Mouse (Mus musculus) lung, postnatal 0 days (tissue): ENCODE data around the gene Fars2. TPM values are rescaled to one million over a fixed set of nuclear protein-coding genes. Genes with fewer than 3 reads are reported as not detected.
"Not testable (repeated sequence)": the region's sequence is repeated elsewhere in the genome, so short reads cannot be mapped to it uniquely, and the experiment has no call there.

Source experiments
- ATAC-seq: fragments of 200-750 bp; cut with Nextera tagmentation; 2 replicates; pipeline ENCODE4 v1.8.0; 2017; ENCODE audit warnings: moderate library complexity
- DNase-seq: peaks from one replicate; pipeline ENCODE4 v3.0.0-alpha.2; 2016; ENCODE audit warnings: low spot score
- H3K27ac ChIP-seq: fragments of 300-500 bp; sonication (generic); 2 replicates; pipeline ENCODE4 v1.5.1; 2014; ENCODE audit warnings: antibody characterized with exemption, mild to moderate bottlenecking, low read length, mixed read lengths
- H3K27me3 ChIP-seq: fragments of 300-500 bp; sonication (generic); replicated peaks from 2 replicates; pipeline ENCODE4 v1.6.1; 2014; ENCODE audit warnings: low read length, mixed read lengths; ENCODE audit not compliant: insufficient read depth
- H3K36me3 ChIP-seq: fragments of 300-500 bp; sonication (generic); 2 replicates; pipeline ENCODE4 v1.6.1; 2014; ENCODE audit warnings: low read length, mixed read lengths; ENCODE audit not compliant: insufficient read depth
- H3K4me1 ChIP-seq: fragments of 300-500 bp; sonication (generic); 2 replicates; pipeline ENCODE4 v1.6.1; 2014; ENCODE audit warnings: antibody characterized with exemption, low read depth, low read length, mixed read lengths; ENCODE audit not compliant: insufficient read depth
- H3K4me2 ChIP-seq: fragments of 300-500 bp; sonication (generic); replicated peaks from 2 replicates; pipeline ENCODE4 v1.6.1; 2014; ENCODE audit warnings: low read depth, mild to moderate bottlenecking, low read length, moderate library complexity, mixed read lengths
- H3K4me3 ChIP-seq: fragments of 300-500 bp; sonication (generic); 2 replicates; pipeline ENCODE4 v1.5.1; 2014; ENCODE audit warnings: low read depth, low read length
- H3K9ac ChIP-seq: fragments of 300-500 bp; sonication (generic); replicated peaks from 2 replicates; pipeline ENCODE4 v1.6.1; 2014; ENCODE audit warnings: low read depth, mild to moderate bottlenecking
- H3K9me3 ChIP-seq: fragments of 300-500 bp; sonication (generic); 2 replicates; pipeline ENCODE4 v1.6.1; 2016; ENCODE audit warnings: low read length, mixed read lengths
- CTCF ChIP-seq: IDR thresholded peaks from 2 replicates; pipeline ENCODE4 v1.5.1; 2016; ENCODE audit warnings: antibody characterized with exemption, mild to moderate bottlenecking
- EP300 ChIP-seq: IDR thresholded peaks from 2 replicates; pipeline ENCODE4 v1.6.1; 2016; ENCODE audit warnings: antibody characterized with exemption, mild to moderate bottlenecking, control low read depth
- WGBS: fragments of 180-500 bp; shearing (Covaris S2); extraction: QIAGEN DNeasy Blood & Tissue Kit; methylation state at CpG from one replicate; pipeline ENCODE4 v1.1.7; 2014; 5-methylcytosine and 5-hydroxymethylcytosine counted together
- polyA plus RNA-seq: library from polyadenylated mRNA; unstranded; fragments of >200 nt; fragmentation: Nextera tagmentation; extraction: Ambion mirVana; gene quantifications from 2 replicates; pipeline ENCODE4 v1.2.1, GENCODE M21; 2015

Gene Fars2
- polyA plus RNA-seq, 1 experiment from 2014 or later: 33.2 TPM

- TF ChIP-seq EP300 (no peak), CTCF (no peak)
- Histone ChIP-seq H3K9me3 (no peaks in the 10 kb centered on the region), H3K36me3 (no peaks in the 10 kb centered on the region), H3K4me1 (no peaks in the 10 kb centered on the region), H3K4me3 (no peak overlapping the region), H3K4me2 (no peak overlapping the region), H3K27me3 (no peaks in the 10 kb centered on the region), H3K27ac (no peak overlapping the region), H3K9ac (no peak overlapping the region)
- 75% methylated on average over 3 of the region's 3 CpGs for WGBS
- ATAC-seq: no peak
- no peak for DNase-seq
These were observed 334.2 kb downstream of the Fars2 start for GRCm38 (mm10) chr13:36451437-36451836.

GRCm38 (mm10) chr13:36460473-36460872 lies 343.3 kb downstream of the Fars2 start:
- H3K4me1 ChIP-seq: no peaks in the 10 kb centered on the region
- no peak overlapping the region for H3K4me3 ChIP-seq
- no peaks in the 10 kb centered on the region for H3K9me3 ChIP-seq
- no peak overlapping the region for H3K4me2 ChIP-seq
- TF ChIP-seq EP300 (no peak), CTCF (no peak)
- no peaks in the 10 kb centered on the region for H3K36me3 ChIP-seq
- WGBS: 56% methylated on average over 3 of the region's 3 CpGs
- H3K9ac ChIP-seq: no peak overlapping the region
- ATAC-seq: no peak
- DNase-seq: no peak
- H3K27ac ChIP-seq: no peak overlapping the region
- H3K27me3 ChIP-seq: no peaks in the 10 kb centered on the region

GRCm38 (mm10) chr13:36463669-36464068 lies 346.5 kb downstream of the Fars2 start:
- no peaks in the 10 kb centered on the region for H3K36me3 ChIP-seq
- ATAC-seq: no peak

GRCm38 (mm10) chr13:36466076-36466475 lies 348.9 kb downstream of the Fars2 start:
- H3K9me3 ChIP-seq, H3K4me1 ChIP-seq: not testable (repeated sequence)
- WGBS: 87% methylated on average over 3 of the region's 3 CpGs

More at GRCm38 (mm10) chr13:36463669-36464068, 346.5 kb downstream of the Fars2 start:
- no peak overlapping the region for H3K4me2 ChIP-seq
- no peak for TF ChIP-seq EP300
- no peak for TF ChIP-seq CTCF
- H3K27me3 ChIP-seq: no peaks in the 10 kb centered on the region
- H3K4me1 ChIP-seq: peaks cover 5% of the 10 kb centered on the region; the same call in 1 of the 2 replicates
- H3K9ac ChIP-seq: no peak overlapping the region
- no peak overlapping the region for H3K4me3 ChIP-seq
- no peaks in the 10 kb centered on the region for H3K9me3 ChIP-seq
- no peak overlapping the region for H3K27ac ChIP-seq
- no peak for DNase-seq

GRCm38 (mm10) chr13:36466515-36466921 lies 349.3 kb downstream of the Fars2 start:
- ATAC-seq (no peak), DNase-seq (no peak)
- 82% methylated on average over 5 of the region's 5 CpGs for WGBS
- Histone ChIP-seq H3K27me3 (no peaks in the 10 kb centered on the region), H3K4me2 (no peak overlapping the region), H3K4me3 (no peak overlapping the region), H3K4me1 (peaks cover 5% of the 10 kb centered on the region; the same call in 1 of the 2 replicates), H3K36me3 (no peaks in the 10 kb centered on the region), H3K27ac (no peak overlapping the region), H3K9ac (no peak overlapping the region), H3K9me3 (no peaks in the 10 kb centered on the region)
- TF ChIP-seq CTCF: no peak
- no peak for TF ChIP-seq EP300

More at GRCm38 (mm10) chr13:36466076-36466475, 348.9 kb downstream of the Fars2 start:
- not testable (repeated sequence) for H3K4me2 ChIP-seq, H3K27ac ChIP-seq, H3K9ac ChIP-seq, DNase-seq, ATAC-seq, H3K36me3 ChIP-seq, H3K4me3 ChIP-seq, H3K27me3 ChIP-seq

- Histone ChIP-seq H3K36me3 (no peaks in the 10 kb centered on the region), H3K9me3 (no peaks in the 10 kb centered on the region), H3K4me3 (no peak overlapping the region), H3K9ac (no peak overlapping the region), H3K4me1 (peaks cover 5% of the 10 kb centered on the region; the same call in 1 of the 2 replicates), H3K27ac (no peak overlapping the region), H3K4me2 (no peak overlapping the region), H3K27me3 (no peaks in the 10 kb centered on the region)
- DNase-seq: no peak
- TF ChIP-seq EP300 (no peak), CTCF (no peak)
- 21% methylated on average over 2 of the region's 2 CpGs for WGBS
- ATAC-seq: no peak
These were observed 350.6 kb downstream of the Fars2 start for GRCm38 (mm10) chr13:36467849-36468248.

GRCm38 (mm10) chr13:36468963-36469362 lies 351.8 kb downstream of the Fars2 start:
- H3K27me3 ChIP-seq: no peaks in the 10 kb centered on the region
- H3K4me1 ChIP-seq: peaks cover 5% of the 10 kb centered on the region; the same call in 1 of the 2 replicates
- ATAC-seq (no peak), DNase-seq (no peak)
- H3K4me3 ChIP-seq: no peak overlapping the region
- no peak overlapping the region for H3K27ac ChIP-seq
- no peak overlapping the region for H3K4me2 ChIP-seq
- 69% methylated on average over 2 of the region's 2 CpGs for WGBS
- H3K9me3 ChIP-seq: no peaks in the 10 kb centered on the region
- H3K9ac ChIP-seq: no peak overlapping the region
- TF ChIP-seq CTCF (no peak), EP300 (no peak)
- H3K36me3 ChIP-seq: no peaks in the 10 kb centered on the region
